Mouse (Mus musculus): ENCODE data around the gene Arhgef28. TPM values are rescaled to one million over a fixed set of nuclear protein-coding genes. Genes with fewer than 3 reads are reported as not detected.
"Not testable (repeated sequence)": the region's sequence is repeated elsewhere in the genome, so short reads cannot be mapped to it uniquely, and the experiment has no call there.

Arhgef28 gene
- total RNA-seq, 2 experiments from 2014 or later = 92.7 to 103 TPM

GRCm38 (mm10) chr13:98069646-98070045 lies 136.6 kb downstream of the Arhgef28 start:
- DNase-seq = peak; percentile 53 to 63

GRCm38 (mm10) chr13:98062843-98063242 lies 143.4 kb downstream of the Arhgef28 start:
- no peak for DNase-seq

- DNase-seq = not testable (repeated sequence)
Observed at GRCm38 (mm10) chr13:98060121-98060520, 146.1 kb downstream of the Arhgef28 start.

- DNase-seq = no peak
Observed at GRCm38 (mm10) chr13:98055194-98055593, 151.0 kb downstream of the Arhgef28 start.

- DNase-seq = no peak
Observed at GRCm38 (mm10) chr13:98040628-98041150, 165.6 kb downstream of the Arhgef28 start.

- DNase-seq = no peak
Observed at GRCm38 (mm10) chr13:98038731-98039130, 167.5 kb downstream of the Arhgef28 start.

GRCm38 (mm10) chr13:98037693-98038092 lies 168.5 kb downstream of the Arhgef28 start:
- DNase-seq = no peak

GRCm38 (mm10) chr13:98031642-98031960 lies 174.6 kb downstream of the Arhgef28 start:
- no peak for DNase-seq

GRCm38 (mm10) chr13:98030959-98031641 lies 175.1 kb downstream of the Arhgef28 start:
- peak; percentile 71 to 84 for DNase-seq

- DNase-seq = no peak
Observed at GRCm38 (mm10) chr13:98030041-98030440, 176.2 kb downstream of the Arhgef28 start.

- no peak for DNase-seq
Observed at GRCm38 (mm10) chr13:98028711-98029250, 177.5 kb downstream of the Arhgef28 start.

- no peak for DNase-seq
Observed at GRCm38 (mm10) chr13:98027641-98028204, 178.5 kb downstream of the Arhgef28 start.

GRCm38 (mm10) chr13:98027122-98027521 lies 179.1 kb downstream of the Arhgef28 start:
- DNase-seq = no peak

- DNase-seq = no peak
Observed at GRCm38 (mm10) chr13:98025706-98026504, 180.3 kb downstream of the Arhgef28 start.

GRCm38 (mm10) chr13:98025162-98025561 lies 181.1 kb downstream of the Arhgef28 start:
- DNase-seq = no peak

- no peak for DNase-seq
Observed at GRCm38 (mm10) chr13:98024680-98025079, 181.6 kb downstream of the Arhgef28 start.

GRCm38 (mm10) chr13:98021906-98022305 lies 184.3 kb downstream of the Arhgef28 start:
- no peak for DNase-seq

GRCm38 (mm10) chr13:98018837-98019236 lies 187.4 kb downstream of the Arhgef28 start:
- not testable (repeated sequence) for DNase-seq

GRCm38 (mm10) chr13:98016923-98017588 lies 189.2 kb downstream of the Arhgef28 start:
- no peak for DNase-seq

GRCm38 (mm10) chr13:98015981-98016922 lies 190.0 kb downstream of the Arhgef28 start:
- no peak for DNase-seq

- DNase-seq = no peak
Observed at GRCm38 (mm10) chr13:98014892-98015291, 191.3 kb downstream of the Arhgef28 start.

Data from layer of hippocampus, postnatal 36 days (tissue).